Mouse (Mus musculus): Measurements from ENCODE around the gene Fgfr2. TPM values are rescaled to one million over a fixed set of nuclear protein-coding genes. Genes with fewer than 3 reads are reported as not detected.

Fgfr2 gene
- total RNA-seq, 2 experiments from 2014 or later = 1.7 to 3.7 TPM

- ATAC-seq (replicated peaks; ENCODE audit: low FRiP score, poor library complexity, severe bottlenecking) = no peak
These were observed 424.4 kb downstream of the Fgfr2 start for GRCm38 (mm10) chr7:132698737-132699136.

- ATAC-seq (replicated peaks; ENCODE audit: low FRiP score, poor library complexity, severe bottlenecking) = no peak
These were observed 425.8 kb downstream of the Fgfr2 start for GRCm38 (mm10) chr7:132697258-132697796.

GRCm38 (mm10) chr7:132693561-132693960 lies 429.6 kb downstream of the Fgfr2 start:
- ATAC-seq (replicated peaks; ENCODE audit: low FRiP score, poor library complexity, severe bottlenecking) = no peak

GRCm38 (mm10) chr7:132692719-132693118 lies 430.4 kb downstream of the Fgfr2 start:
- ATAC-seq (replicated peaks; ENCODE audit: low FRiP score, poor library complexity, severe bottlenecking) = no peak

GRCm38 (mm10) chr7:132690716-132691472 lies 432.3 kb downstream of the Fgfr2 start:
- ATAC-seq (replicated peaks; ENCODE audit: low FRiP score, poor library complexity, severe bottlenecking) = no peak

- no peak for ATAC-seq (replicated peaks; ENCODE audit: low FRiP score, poor library complexity, severe bottlenecking)
These were observed 433.4 kb downstream of the Fgfr2 start for GRCm38 (mm10) chr7:132689722-132690121.

- ATAC-seq (replicated peaks; ENCODE audit: low FRiP score, poor library complexity, severe bottlenecking) = no peak
These were observed 434.4 kb downstream of the Fgfr2 start for GRCm38 (mm10) chr7:132688721-132689120.

GRCm38 (mm10) chr7:132687897-132688296 lies 435.3 kb downstream of the Fgfr2 start:
- ATAC-seq (replicated peaks; ENCODE audit: low FRiP score, poor library complexity, severe bottlenecking) = no peak

- no peak for ATAC-seq (replicated peaks; ENCODE audit: low FRiP score, poor library complexity, severe bottlenecking)
These were observed 436.6 kb downstream of the Fgfr2 start for GRCm38 (mm10) chr7:132686515-132686914.

- ATAC-seq (replicated peaks; ENCODE audit: low FRiP score, poor library complexity, severe bottlenecking) = no peak
These were observed 439.2 kb downstream of the Fgfr2 start for GRCm38 (mm10) chr7:132683923-132684322.

GRCm38 (mm10) chr7:132682901-132683300 lies 440.2 kb downstream of the Fgfr2 start:
- ATAC-seq (replicated peaks; ENCODE audit: low FRiP score, poor library complexity, severe bottlenecking) = no peak

GRCm38 (mm10) chr7:132682336-132682735 lies 440.8 kb downstream of the Fgfr2 start:
- ATAC-seq (replicated peaks; ENCODE audit: low FRiP score, poor library complexity, severe bottlenecking) = no peak

- ATAC-seq (replicated peaks; ENCODE audit: low FRiP score, poor library complexity, severe bottlenecking) = no peak
These were observed 441.3 kb downstream of the Fgfr2 start for GRCm38 (mm10) chr7:132681831-132682230.

GRCm38 (mm10) chr7:132681296-132681695 lies 441.9 kb downstream of the Fgfr2 start:
- ATAC-seq (replicated peaks; ENCODE audit: low FRiP score, poor library complexity, severe bottlenecking) = no peak

- no peak for ATAC-seq (replicated peaks; ENCODE audit: low FRiP score, poor library complexity, severe bottlenecking)
These were observed 443.6 kb downstream of the Fgfr2 start for GRCm38 (mm10) chr7:132679549-132679948.

GRCm38 (mm10) chr7:132679117-132679516 lies 444.0 kb downstream of the Fgfr2 start:
- no peak for ATAC-seq (replicated peaks; ENCODE audit: low FRiP score, poor library complexity, severe bottlenecking)

GRCm38 (mm10) chr7:132675922-132676321 lies 447.2 kb downstream of the Fgfr2 start:
- no peak for ATAC-seq (replicated peaks; ENCODE audit: low FRiP score, poor library complexity, severe bottlenecking)

GRCm38 (mm10) chr7:132673931-132674755 lies 449.0 kb downstream of the Fgfr2 start:
- ATAC-seq (replicated peaks; ENCODE audit: low FRiP score, poor library complexity, severe bottlenecking) = no peak

- ATAC-seq (replicated peaks; ENCODE audit: low FRiP score, poor library complexity, severe bottlenecking) = peak; percentile 62; the same call in 1 of the 2 replicates
These were observed 450.6 kb downstream of the Fgfr2 start for GRCm38 (mm10) chr7:132672481-132672959.

- ATAC-seq (replicated peaks; ENCODE audit: low FRiP score, poor library complexity, severe bottlenecking) = no peak
These were observed 452.3 kb downstream of the Fgfr2 start for GRCm38 (mm10) chr7:132670863-132671165.
